In genomic region chr1:136980253-136980893, GRCm38 (mm10) we compare ENCODE assay signal across 26 mouse cellular contexts. TPM values are rescaled to one million over a fixed set of nuclear protein-coding genes. Genes with fewer than 3 reads are reported as not detected.
DNase-seq lines count a peak whose midpoint lies in the region; ATAC-seq and TF ChIP-seq lines count a peak whose summit lies in the region.
"Had no signal": no experiment of that assay in that cellular context is flagged by ENCODE, and none has a peak within 500 bp of the region (broad histone marks: within the 10 kb centered on the region; RNA-seq: fewer than 3 reads in every experiment).

No protein-coding gene starts in this region.

- no peak overlapping the region for H3K9ac ChIP-seq in liver, embryonic 16.5 days (ENCODE audit: low read depth, low read length)
- H3K9ac ChIP-seq in intestine, embryonic 14.5 days (ENCODE audit: low read length): no peak overlapping the region
- no peak overlapping the region for H3K9ac ChIP-seq in intestine, postnatal 0 days (ENCODE audit: low read depth, low read length)
- H3K9ac ChIP-seq in stomach, postnatal 0 days (ENCODE audit: low read length): no peak overlapping the region
- H3K9ac ChIP-seq in midbrain, embryonic 14.5 days (replicated peaks; ENCODE audit: low read length): no peak overlapping the region
- H3K9ac ChIP-seq: forebrain, embryonic 13.5 days; heart, embryonic 13.5 days; hindbrain, embryonic 15.5 days had no signal

- 50% methylated on average over 5 of the region's 5 CpGs for WGBS in liver, embryonic 16.5 days (ENCODE audit: insufficient replicate concordance)
- WGBS in intestine, embryonic 14.5 days: 69% methylated on average over 5 of the region's 5 CpGs
- WGBS in intestine, postnatal 0 days: 64% methylated on average over 5 of the region's 5 CpGs
- WGBS in stomach, postnatal 0 days: 47% methylated on average over 5 of the region's 5 CpGs
- WGBS in midbrain, embryonic 14.5 days: 87% methylated on average over 5 of the region's 5 CpGs
- whole genome bisulfite sequencing in kidney, adult 2 months: 82% methylated on average over 5 of the region's 5 CpGs

- no peaks in the 10 kb centered on the region for H3K27me3 ChIP-seq in liver, embryonic 16.5 days (ENCODE audit: control insufficient read depth, insufficient read depth, low read depth, low read length)
- no peaks in the 10 kb centered on the region for H3K27me3 ChIP-seq in intestine, embryonic 14.5 days (replicated peaks; ENCODE audit: control insufficient read depth, insufficient read depth, low read length)
- H3K27me3 ChIP-seq in intestine, postnatal 0 days (replicated peaks; ENCODE audit: control insufficient read depth, insufficient read depth, low read length): no peaks in the 10 kb centered on the region
- H3K27me3 ChIP-seq in stomach, postnatal 0 days (ENCODE audit: control insufficient read depth, insufficient read depth, low read length): no peaks in the 10 kb centered on the region
- no peaks in the 10 kb centered on the region for H3K27me3 ChIP-seq in midbrain, embryonic 14.5 days (ENCODE audit: control insufficient read depth, insufficient read depth, low read length)
- H3K27me3 ChIP-seq in kidney, adult 2 months (replicated peaks; ENCODE audit: control insufficient read depth, insufficient read depth, low read length): no peaks in the 10 kb centered on the region
- H3K27me3 ChIP-seq: CH12.LX; forebrain, embryonic 13.5 days; heart, embryonic 13.5 days had no signal

- H3K4me3 ChIP-seq in liver, embryonic 16.5 days (ENCODE audit: low read depth, low read length): no peak overlapping the region
- H3K4me3 ChIP-seq in intestine, embryonic 14.5 days (ENCODE audit: low read depth, low read length): no peak overlapping the region
- H3K4me3 ChIP-seq in intestine, postnatal 0 days (ENCODE audit: low read depth, low read length): no peak overlapping the region
- no peak overlapping the region for H3K4me3 ChIP-seq in stomach, postnatal 0 days (ENCODE audit: low read depth, low read length)
- no peak overlapping the region for H3K4me3 ChIP-seq in midbrain, embryonic 14.5 days (replicated peaks; ENCODE audit: low read depth, low read length)
- H3K4me3 ChIP-seq in kidney, adult 2 months (ENCODE audit: insufficient read depth, low read depth, low read length): no peak overlapping the region
- H3K4me3 ChIP-seq: forebrain, embryonic 10.5 days; forebrain, embryonic 13.5 days; heart, embryonic 13.5 days; hindbrain, embryonic 15.5 days had no signal

- no peaks in the 10 kb centered on the region for H3K36me3 ChIP-seq in liver, embryonic 16.5 days (ENCODE audit: control insufficient read depth, insufficient read depth)
- no peaks in the 10 kb centered on the region for H3K36me3 ChIP-seq in intestine, embryonic 14.5 days (ENCODE audit: control insufficient read depth, insufficient read depth, low read length)
- no peaks in the 10 kb centered on the region for H3K36me3 ChIP-seq in intestine, postnatal 0 days (ENCODE audit: control insufficient read depth, insufficient read depth)
- no peaks in the 10 kb centered on the region for H3K36me3 ChIP-seq in stomach, postnatal 0 days (ENCODE audit: control insufficient read depth, insufficient read depth, low read length)
- H3K36me3 ChIP-seq in midbrain, embryonic 14.5 days (ENCODE audit: control insufficient read depth, insufficient read depth, low read length): no peaks in the 10 kb centered on the region
- H3K36me3 ChIP-seq in kidney, adult 2 months (ENCODE audit: control insufficient read depth, insufficient read depth, low read length): no peaks in the 10 kb centered on the region
- H3K36me3 ChIP-seq: forebrain, embryonic 10.5 days; heart, embryonic 13.5 days; hindbrain, embryonic 15.5 days had no signal

- no peaks in the 10 kb centered on the region for H3K4me1 ChIP-seq in liver, embryonic 16.5 days (ENCODE audit: control insufficient read depth, low read depth, low read length)
- no peaks in the 10 kb centered on the region for H3K4me1 ChIP-seq in intestine, embryonic 14.5 days (replicated peaks; ENCODE audit: control insufficient read depth, insufficient read depth, low read length)
- H3K4me1 ChIP-seq in intestine, postnatal 0 days (replicated peaks; ENCODE audit: control insufficient read depth, insufficient read depth, low read length): no peaks in the 10 kb centered on the region
- no peaks in the 10 kb centered on the region for H3K4me1 ChIP-seq in stomach, postnatal 0 days (replicated peaks; ENCODE audit: control insufficient read depth, insufficient read depth)
- no peaks in the 10 kb centered on the region for H3K4me1 ChIP-seq in midbrain, embryonic 14.5 days (ENCODE audit: control insufficient read depth, insufficient read depth, low read length)
- no peaks in the 10 kb centered on the region for H3K4me1 ChIP-seq in kidney, adult 2 months (ENCODE audit: control insufficient read depth, insufficient read depth, low read length)
- H3K4me1 ChIP-seq: forebrain, embryonic 10.5 days; forebrain, embryonic 13.5 days; heart, embryonic 13.5 days; hindbrain, embryonic 15.5 days had no signal

- ATAC-seq in liver, embryonic 16.5 days (ENCODE audit: low read depth): peak; percentile 63
- ATAC-seq in intestine, embryonic 14.5 days (replicated peaks; ENCODE audit: low FRiP score, low TSS enrichment, low read depth): peak; percentile 86
- ATAC-seq in intestine, postnatal 0 days: peak; percentile 75
- ATAC-seq in stomach, postnatal 0 days (ENCODE audit: low FRiP score, low TSS enrichment): 0 out of 2 replicates have a peak, but pooled peaks have one; percentile 67
- no peak for ATAC-seq in midbrain, embryonic 14.5 days (ENCODE audit: low FRiP score, low TSS enrichment)
- ATAC-seq: activated CD4-positive, CD25-positive, alpha-beta regulatory T cell, adult 4 months; forebrain, embryonic 13.5 days; forebrain, embryonic 16.5 days had no signal

- DNase-seq in liver (no peak), MN1 (ENCODE audit: low spot score) (no peak)
- no peak for DNase-seq in intestine, embryonic 14.5 days (ENCODE audit: low spot score)
- DNase-seq in stomach, postnatal 0 days (ENCODE audit: low spot score): no peak
- no peak for DNase-seq in midbrain, embryonic 14.5 days
- no peak for DNase-seq in kidney, adult 2 months
- DNase-seq: adrenal gland, adult 8-10 months; adrenal gland, postnatal 25 days; B cell, adult 2 months; cerebellum, adult 11-12 months; cerebellum, adult 8-10 months; cerebellum, postnatal 14 days; gastrocnemius, postnatal 10 days; gastrocnemius, postnatal 36 days; heart, adult 11 months; heart, postnatal 14 days; heart, postnatal 4 days had no signal

- TF ChIP-seq EP300 in stomach, postnatal 0 days (optimal IDR thresholded peaks at IDR 0.05): no peak

- no peaks in the 10 kb centered on the region for H3K9me3 ChIP-seq in liver, embryonic 16.5 days (replicated peaks; ENCODE audit: control insufficient read depth, low read length)
- H3K9me3 ChIP-seq in intestine, embryonic 14.5 days (ENCODE audit: control insufficient read depth, low read length): no peaks in the 10 kb centered on the region
- H3K9me3 ChIP-seq in intestine, postnatal 0 days (ENCODE audit: control insufficient read depth): no peaks in the 10 kb centered on the region
- H3K9me3 ChIP-seq in stomach, postnatal 0 days (ENCODE audit: control insufficient read depth, low read length): no peaks in the 10 kb centered on the region
- no peaks in the 10 kb centered on the region for H3K9me3 ChIP-seq in midbrain, embryonic 14.5 days (ENCODE audit: control insufficient read depth, low read length)
- H3K9me3 ChIP-seq: forebrain, embryonic 10.5 days; forebrain, embryonic 13.5 days; heart, embryonic 13.5 days; hindbrain, embryonic 15.5 days had no signal

- TF ChIP-seq POLR2A in kidney, adult 2 months (IDR thresholded peaks at IDR 0.05; ENCODE audit: low read depth, low read length): no peak

- no peak overlapping the region for H3K4me2 ChIP-seq in liver, embryonic 16.5 days (ENCODE audit: low read depth, low read length)
- no peak overlapping the region for H3K4me2 ChIP-seq in intestine, embryonic 14.5 days (ENCODE audit: low read length)
- no peak overlapping the region for H3K4me2 ChIP-seq in intestine, postnatal 0 days (replicated peaks; ENCODE audit: low read depth)
- no peak overlapping the region for H3K4me2 ChIP-seq in stomach, postnatal 0 days (replicated peaks; ENCODE audit: low read depth)
- H3K4me2 ChIP-seq in midbrain, embryonic 14.5 days (ENCODE audit: low read length): no peak overlapping the region
- H3K4me2 ChIP-seq: forebrain, embryonic 13.5 days; heart, embryonic 13.5 days; hindbrain, embryonic 15.5 days had no signal

- H3K27ac ChIP-seq in liver, embryonic 16.5 days (ENCODE audit: low read length): no peak overlapping the region
- no peak overlapping the region; the same call in 1 of the 2 replicates for H3K27ac ChIP-seq in intestine, embryonic 14.5 days (ENCODE audit: low read depth)
- no peak overlapping the region for H3K27ac ChIP-seq in intestine, postnatal 0 days (ENCODE audit: low read depth, low read length)
- H3K27ac ChIP-seq in stomach, postnatal 0 days (replicated peaks): no peak overlapping the region
- H3K27ac ChIP-seq in midbrain, embryonic 14.5 days (replicated peaks; ENCODE audit: low read depth, low read length): no peak overlapping the region
- H3K27ac ChIP-seq in kidney, adult 2 months (ENCODE audit: insufficient read depth, low read depth, low read length): no peak overlapping the region
- H3K27ac ChIP-seq: forebrain, embryonic 10.5 days; forebrain, embryonic 13.5 days; heart, embryonic 13.5 days; hindbrain, embryonic 15.5 days had no signal

- no peak for TF ChIP-seq CTCF in intestine, postnatal 0 days (IDR thresholded peaks at IDR 0.05; ENCODE audit: low read depth)
- no peak for TF ChIP-seq CTCF in stomach, postnatal 0 days (IDR thresholded peaks at IDR 0.05; ENCODE audit: low read depth)
- no peak for TF ChIP-seq CTCF in kidney, adult 2 months (conservative IDR thresholded peaks at IDR 0.05; ENCODE audit: insufficient read depth, insufficient read length, low read depth, low read length)

RNA-seq across cellular contexts. Expression of gene Nr5a2, which starts 20.1 kb away (rescaled TPM):
- polyA plus RNA-seq in liver, embryonic 16.5 days (2015; fragmentation: Nextera tagmentation; extraction: Ambion mirVana): 2.2 and 2.9 TPM in 2 replicates
- 7.3 and 10.0 TPM in 2 replicates for polyA plus RNA-seq in intestine, embryonic 14.5 days (2014; fragmentation: Nextera tagmentation; extraction: Ambion mirVana)
- polyA plus RNA-seq in intestine, postnatal 0 days (2015; fragmentation: Nextera tagmentation; extraction: Ambion mirVana): 3.9 and 4.9 TPM in 2 replicates
- 0.48 and 0.51 TPM in 2 replicates for polyA plus RNA-seq in stomach, postnatal 0 days (2015; fragmentation: Nextera tagmentation; extraction: Ambion mirVana)
- 1.6 and 1.7 TPM in 2 replicates for polyA plus RNA-seq in midbrain, embryonic 14.5 days (2014; fragmentation: Nextera tagmentation; extraction: Ambion mirVana)
- polyA plus RNA-seq in kidney, adult 2 months (2012; rRNA removed): 0.38 and 0.58 TPM in 2 replicates
